Mouse (Mus musculus) kidney, postnatal 10 days (tissue): ENCODE measurements around the gene Plxnc1.

Experiments used
- DNase-seq: peaks from one replicate; pipeline ENCODE4 v3.0.0; 2021; ENCODE audit warnings: mixed read lengths

Plxnc1 gene

DNA sequence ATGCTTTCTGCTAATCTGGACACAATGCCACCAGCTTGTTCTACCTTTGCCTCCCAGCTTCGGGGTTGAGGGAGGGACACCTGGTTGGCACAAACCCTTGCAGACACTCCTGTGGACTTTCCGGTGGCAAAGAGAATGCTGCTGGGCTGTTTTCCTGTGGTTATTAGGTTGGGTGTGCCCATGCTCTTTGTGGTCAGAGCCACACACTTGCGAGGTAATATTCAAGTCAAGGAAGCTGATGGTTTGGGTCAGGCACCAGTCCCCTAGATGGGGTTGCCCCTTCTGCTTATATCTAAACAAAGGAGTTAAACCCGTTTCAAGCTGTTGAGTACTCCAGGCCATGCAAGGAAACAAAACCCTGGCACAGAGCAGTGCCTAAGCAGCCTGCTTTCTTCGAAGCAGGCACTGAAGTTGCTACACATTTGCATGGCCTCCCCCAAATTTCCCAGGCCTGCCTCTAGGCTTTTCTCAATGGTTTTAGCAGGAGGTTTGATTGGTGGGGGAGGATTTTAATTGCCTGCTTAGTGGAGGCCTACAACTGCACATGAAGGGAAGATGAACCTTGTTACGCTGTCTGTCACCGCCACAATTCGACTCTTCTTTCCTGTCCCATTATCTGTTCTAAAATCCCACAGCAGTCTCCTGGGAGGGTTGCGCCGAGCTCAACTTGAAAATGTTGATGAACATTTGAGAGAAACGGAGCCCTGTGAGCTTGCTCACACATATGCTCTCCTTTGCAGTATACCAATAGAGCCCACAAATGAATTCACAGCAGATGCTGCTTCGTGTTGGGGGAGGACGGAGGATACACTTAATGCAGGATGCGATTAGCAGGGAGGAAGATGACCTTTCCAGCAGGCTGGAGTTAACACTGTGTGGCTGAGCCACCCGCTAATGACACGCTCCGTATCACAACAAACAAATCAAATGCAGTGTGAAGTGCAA lies 132.5 kb downstream of the Plxnc1 start:
- no peak for DNase-seq

DNA sequence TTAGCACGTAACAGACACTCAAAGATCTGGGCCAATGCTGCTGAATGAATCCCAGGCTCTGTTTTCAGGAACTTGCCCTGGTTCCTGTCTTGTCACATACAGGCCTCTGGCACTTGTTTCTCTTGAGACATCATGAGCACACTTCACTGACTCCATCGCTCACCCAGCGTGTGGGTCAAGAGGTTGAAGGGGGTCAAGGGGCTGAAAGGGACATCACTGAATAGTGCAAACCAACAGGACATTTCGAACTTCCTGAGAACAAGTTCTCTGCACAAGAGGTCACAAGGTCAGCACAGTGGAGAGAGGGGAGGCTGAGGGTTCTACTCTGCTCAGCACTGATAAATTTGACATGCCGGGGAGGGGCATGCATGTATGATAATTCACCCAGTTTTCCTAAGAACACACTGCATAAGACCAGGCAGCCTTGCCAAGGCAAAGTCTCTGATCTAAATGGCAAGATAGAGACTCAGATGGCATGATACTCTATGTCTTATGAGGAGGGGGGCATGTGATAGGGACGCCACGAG lies 134.6 kb downstream of the Plxnc1 start:
- DNase-seq: no peak

DNA sequence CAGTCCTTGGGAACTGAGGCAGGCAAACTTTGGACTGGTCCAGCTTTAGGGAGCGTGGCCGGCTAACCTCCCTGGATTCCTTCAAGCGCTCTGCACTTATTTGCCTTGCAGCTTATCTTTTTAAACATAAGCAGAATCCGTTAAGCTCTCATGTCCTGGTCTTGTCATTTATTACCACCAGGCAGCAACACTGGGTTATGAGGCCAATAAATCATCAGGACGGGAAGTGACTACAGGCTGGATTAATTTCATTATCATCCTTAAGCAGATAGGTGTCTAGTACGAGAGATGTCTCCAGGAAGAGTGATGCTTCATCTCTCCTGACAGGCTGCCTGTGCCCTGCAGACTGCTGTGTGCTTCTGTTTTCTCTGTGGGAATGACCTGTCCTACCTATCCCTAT lies 136.4 kb downstream of the Plxnc1 start:
- DNase-seq: no peak

DNA sequence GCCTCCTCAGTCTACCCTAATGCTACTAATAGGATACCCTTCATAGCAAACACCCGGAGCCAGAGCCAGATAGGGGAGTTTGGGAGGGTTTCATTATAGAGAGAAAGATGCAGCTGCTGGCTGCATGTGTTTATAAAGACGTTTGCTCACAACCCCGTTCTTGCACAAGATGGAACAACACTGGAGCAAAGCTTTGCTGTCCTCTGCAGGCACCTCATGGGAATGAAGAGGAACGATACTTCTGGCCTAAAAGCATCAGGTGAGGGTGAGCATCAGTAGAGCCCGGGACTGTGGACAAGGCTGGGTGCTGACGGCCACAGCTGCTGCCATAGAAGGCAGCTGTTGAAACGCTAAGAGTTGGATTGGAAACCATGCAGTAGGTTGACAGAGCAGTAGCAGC lies 137.3 kb downstream of the Plxnc1 start:
- DNase-seq: no peak

DNA sequence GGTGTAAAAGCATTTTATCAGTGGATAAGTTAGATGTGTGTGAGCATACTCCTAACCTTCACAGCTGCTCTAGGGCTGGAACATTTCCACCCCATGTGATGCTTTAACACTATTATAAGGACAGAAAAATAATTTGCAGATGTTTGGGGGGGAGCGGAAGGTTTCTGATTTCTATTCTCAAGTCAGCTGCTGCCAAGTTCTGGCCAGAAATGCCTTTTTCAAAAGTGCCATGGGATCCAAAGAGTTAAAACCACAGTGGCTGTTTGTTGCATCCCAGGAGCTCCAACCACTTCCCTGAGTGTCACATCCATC lies 139.8 kb downstream of the Plxnc1 start:
- DNase-seq: no peak

DNA sequence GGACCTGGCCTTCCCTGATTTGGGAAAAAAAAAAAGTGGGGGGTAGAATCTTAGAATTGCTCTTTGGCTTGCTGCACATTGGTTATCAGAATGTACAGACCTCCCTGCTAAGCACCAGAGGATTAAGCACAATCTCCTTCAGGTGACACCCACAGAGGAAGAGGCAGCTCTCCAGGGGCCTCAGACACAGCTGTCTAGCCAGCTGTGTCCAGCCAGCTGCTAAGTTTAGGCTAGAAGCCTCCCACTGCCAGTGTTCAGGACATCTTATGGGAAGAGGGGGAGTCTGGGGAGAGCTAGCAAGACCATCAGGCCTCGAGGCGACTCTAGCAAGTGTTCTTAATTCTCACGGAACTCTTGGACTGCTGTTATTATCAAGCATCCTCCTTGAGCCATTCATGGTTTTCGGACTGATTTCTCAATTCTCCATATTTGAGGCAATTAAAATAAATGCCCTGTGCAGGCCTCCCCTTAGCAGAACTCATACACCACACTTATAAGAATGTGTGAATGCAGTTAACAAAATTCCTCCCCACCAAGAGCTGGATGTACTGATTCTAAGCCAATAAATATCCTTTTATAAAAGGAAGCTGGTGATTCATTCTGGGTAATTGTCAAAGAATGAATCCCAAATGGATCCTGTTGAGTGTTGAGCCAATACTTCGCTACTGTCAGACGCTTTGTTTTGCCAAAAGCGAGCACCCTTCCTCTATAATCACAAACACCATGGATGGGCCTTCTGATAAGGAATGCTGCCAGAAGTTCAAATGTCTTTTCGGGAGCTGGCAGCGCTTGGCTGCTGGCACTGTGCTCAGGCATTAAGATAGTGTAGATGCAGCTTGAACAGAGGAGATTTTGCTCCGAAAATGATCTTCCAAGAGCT lies 140.4 kb downstream of the Plxnc1 start:
- DNase-seq: no peak

DNA sequence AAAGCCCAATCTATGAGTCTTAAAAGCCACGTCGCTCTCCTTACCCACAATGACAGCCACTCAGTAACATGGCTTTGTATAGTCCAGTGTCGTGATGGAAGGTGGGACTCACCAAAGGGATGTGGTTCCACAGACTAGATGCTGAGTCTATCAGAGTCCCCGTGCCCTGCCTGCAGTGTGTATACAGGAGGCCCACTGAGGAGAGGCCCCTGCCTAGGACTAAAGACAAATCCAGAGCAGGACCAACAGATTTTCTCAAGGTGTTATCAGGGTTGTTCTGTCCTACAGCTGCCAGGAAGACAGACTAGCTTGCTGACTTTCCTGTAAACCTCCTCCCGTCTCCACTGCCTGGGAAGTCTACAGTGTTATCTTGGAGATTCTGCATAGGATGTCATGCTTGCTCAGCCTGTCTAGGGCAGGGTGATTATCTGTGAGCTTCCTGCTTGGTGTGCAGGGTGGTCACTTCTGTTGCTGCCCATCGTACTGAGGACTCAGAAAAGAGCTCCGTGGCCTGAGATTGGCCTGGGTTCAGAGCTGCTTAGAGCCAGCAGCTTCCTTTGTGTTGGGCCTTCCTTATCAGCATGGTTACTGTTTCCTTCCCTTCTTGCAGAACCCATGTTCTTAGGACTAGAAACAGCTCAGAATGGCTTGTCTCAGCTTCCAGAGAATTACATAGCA lies 143.8 kb downstream of the Plxnc1 start:
- no peak for DNase-seq

DNA sequence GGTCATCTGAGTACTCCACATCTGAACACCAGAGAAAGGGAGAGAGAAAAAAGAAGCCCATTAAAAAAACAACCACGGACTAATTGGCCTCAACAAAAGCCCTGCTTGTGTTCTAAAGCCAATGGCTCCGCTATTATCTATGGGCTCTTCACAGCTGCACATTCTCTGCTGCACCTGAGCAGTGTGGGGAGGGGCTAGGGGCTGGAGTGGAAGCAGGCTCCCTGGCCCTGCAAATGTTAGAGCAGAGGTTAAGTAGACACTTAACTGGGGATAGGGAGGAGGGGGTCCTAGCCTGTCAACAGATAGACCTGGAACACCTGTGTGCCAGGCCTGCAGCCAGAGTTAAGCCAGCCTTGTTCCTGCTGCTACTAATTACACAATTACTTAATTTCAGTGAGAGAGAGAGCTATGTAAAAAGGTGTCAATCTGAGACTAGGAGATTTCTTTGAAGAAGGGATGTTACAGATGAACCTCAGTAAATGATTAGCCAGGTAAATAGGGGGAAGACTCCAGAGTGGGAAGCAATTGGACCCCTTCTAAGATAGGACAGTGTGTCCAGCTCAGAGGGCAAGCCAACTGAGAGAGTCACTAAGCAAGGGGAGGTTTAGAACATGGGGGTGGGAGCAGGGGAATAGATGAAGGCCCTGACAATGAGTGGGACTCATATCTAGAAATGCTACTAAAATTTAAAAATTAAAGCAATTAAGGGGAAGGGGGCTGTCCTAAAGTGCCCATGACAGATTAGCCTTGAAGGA lies 145.0 kb downstream of the Plxnc1 start:
- no peak for DNase-seq

DNA sequence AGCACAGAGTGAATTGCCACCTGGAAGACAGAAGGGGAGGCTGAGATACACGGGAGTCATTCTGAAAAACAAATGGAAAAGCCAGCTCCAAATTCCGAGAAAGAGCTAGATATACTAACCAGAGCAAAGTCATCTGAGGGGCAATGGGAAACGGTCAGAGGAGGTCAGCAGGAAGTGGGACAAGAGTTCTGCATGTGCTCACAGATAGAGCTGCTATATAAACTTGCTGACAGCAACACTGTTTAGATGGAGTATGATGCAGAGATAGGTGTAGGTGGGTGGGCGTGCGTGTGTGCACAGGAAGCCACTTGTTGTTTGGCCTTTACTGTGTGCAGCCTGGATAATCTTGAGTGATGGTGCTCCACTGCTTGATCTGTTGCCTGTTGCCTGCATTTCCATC lies 146.5 kb downstream of the Plxnc1 start:
- no peak for DNase-seq

DNA sequence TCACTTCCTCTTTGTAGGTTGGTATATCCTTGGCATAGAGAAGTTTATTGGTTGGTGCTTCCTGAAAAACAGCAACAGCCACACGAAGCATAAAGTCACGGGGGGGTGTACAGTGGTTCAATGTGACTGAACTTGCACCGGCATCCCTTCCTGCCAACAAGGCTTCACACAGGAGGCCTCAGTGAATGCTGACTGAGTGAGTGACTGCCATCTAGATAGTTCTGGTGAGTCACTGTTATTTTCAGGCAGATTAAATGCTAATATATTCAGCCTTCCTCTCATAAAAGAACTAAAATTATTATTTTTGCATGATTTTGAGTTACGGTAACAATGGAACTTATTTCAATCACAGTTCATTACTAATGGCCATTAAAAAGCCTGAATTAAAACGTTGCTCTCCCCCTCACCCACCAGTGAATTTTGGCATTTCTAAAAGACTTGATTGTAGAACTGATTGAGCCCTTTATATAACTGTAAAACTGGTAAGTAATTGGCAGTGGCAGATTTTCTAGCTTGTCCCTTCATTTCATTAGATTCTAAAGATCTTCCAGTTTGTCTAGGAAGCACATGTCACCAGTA lies 149.9 kb downstream of the Plxnc1 start:
- no peak for DNase-seq

DNA sequence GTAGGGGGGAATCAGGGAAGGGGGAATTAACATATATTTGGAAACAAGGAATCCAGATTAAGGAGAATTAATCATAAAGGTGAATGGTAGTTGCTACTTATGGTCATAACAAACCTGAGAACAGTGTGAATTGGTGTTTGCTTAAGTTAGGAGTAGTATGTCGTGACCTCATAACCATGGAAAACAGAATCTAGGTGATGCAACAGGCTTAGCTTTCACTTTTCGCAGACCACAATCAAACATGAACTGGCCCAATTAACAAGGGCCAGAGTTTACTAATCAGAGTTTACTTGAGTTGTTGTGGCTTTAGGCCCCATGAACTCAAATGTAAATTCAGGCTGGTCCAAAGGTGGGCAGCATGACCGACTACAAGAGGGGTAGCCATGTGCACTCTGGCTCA lies 150.7 kb downstream of the Plxnc1 start:
- no peak for DNase-seq

DNA sequence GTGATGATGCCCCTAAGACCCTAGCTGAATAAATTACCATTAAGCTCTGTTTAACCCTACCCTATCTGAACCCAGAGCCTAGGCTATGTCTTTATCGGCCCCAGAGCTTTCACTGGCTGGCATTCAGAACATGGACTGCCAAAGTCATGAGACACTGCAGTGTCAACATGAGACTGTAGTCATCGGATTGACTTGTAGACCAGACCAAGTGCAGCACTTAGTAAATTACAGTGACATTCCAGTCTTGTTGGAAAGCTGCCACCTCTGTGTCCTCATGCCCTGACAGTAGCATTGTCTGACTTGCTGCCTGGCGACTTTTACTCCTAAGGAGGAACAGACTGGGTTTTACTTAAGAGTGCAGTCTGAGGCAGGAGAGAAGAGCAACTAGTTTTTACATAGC lies 155.4 kb downstream of the Plxnc1 start:
- DNase-seq: peak; percentile 61

DNA sequence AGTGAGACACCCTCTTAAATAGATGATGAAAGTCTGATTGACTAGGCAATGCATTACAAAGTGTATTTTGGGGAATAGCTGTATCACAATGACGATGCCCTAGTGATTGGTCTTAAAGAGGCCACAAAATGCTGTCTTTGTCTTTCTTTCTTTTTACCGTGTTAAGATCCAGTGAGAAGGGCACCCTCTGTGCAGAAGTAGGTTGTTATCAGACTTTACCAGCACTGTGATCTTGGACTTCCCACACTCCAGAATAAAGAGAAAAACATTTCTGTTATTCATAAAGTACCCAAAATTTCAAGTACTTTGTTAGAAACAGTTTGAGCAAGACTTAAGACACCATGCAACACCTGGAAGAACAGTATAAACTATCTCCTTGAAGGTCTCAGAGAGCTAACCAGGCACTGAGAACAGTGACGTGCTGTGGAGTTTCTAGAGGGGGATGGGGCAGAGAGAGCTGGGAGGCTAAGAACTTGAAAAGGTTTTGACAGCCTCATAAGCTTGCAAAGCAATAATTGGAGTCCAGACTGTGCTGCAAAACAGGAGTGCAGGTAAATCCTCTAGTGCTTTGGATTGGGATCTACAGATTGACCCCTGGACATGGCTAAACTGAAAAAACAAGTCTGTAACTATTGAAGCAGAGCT lies 163.9 kb downstream of the Plxnc1 start:
- no peak for DNase-seq

DNA sequence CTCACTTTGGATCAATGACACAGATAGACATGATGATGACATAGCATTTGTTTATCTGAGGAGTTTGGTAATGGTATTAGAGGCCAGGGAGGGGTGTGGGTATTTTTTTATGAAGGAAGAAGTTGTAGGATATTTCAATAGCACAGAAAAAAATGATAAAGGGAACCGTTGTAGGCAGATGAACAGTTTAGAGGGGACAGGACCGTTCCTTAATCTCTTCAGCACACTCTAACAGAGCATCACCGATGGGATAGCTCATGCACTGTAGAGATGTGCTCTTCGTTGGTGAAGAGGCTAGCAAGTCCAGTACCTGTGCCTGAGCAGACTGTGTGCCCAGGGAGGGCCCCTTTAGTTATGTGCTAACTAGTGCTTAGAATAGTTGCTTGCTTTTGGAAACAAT lies 165.3 kb downstream of the Plxnc1 start:
- DNase-seq: no peak

DNA sequence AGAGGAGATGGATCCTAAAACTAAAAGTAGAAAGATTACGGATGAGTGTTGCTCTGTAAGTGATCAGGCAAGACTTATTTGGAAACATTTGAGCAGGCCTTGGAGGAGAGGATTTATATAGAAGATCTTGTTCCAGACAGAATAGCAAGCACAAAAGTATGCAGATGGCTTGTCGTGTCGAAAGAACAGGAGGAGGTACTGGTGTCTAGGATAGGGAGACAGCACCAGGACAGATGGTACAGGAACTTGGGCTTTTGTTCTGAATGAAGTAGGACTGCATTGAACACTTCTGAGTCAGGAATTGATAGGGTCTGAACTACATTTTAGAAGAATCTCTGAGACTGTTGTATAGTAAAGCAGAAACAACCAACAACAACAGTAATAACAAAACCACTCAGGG lies 167.1 kb downstream of the Plxnc1 start:
- DNase-seq: no peak

DNA sequence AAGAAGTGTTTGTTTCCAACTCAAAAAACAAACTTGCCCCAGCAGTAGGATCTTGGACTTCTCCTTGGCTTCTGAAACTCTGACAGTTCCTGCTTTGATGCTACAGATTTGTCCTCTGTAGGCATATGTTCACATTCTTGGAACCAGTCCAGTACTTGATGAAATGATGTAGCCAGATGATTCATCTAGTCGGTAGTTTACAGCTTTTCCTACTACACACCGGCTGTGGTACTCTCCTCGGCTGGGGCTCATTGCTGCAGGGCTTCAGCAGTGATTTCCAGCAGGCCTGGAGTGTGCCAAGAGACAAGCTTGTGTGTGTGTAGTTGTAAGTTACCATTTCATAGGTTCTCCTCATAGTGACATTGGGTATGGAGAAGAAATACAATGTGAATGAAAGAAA lies 173.1 kb downstream of the Plxnc1 start:
- DNase-seq: no peak

DNA sequence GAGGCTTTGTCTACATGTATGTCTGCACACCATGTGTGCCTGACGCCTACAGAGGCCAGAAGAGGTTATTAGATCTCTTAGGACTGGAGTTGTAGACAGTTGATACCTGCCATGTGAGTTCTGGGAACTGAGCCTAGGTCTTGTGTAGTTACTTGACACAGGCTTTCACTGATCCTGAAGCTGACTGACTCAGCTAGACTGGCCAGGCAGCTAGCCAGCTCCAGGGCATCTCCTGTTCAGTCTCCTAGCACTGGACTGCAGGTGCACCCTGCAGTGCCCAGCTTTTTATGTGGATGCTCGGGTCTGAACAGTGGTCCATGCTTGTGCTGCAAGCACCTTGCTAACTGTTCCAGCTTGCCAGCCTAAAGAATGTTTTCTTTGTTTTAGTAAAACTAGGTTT lies 197.6 kb downstream of the Plxnc1 start:
- DNase-seq: no peak

DNA sequence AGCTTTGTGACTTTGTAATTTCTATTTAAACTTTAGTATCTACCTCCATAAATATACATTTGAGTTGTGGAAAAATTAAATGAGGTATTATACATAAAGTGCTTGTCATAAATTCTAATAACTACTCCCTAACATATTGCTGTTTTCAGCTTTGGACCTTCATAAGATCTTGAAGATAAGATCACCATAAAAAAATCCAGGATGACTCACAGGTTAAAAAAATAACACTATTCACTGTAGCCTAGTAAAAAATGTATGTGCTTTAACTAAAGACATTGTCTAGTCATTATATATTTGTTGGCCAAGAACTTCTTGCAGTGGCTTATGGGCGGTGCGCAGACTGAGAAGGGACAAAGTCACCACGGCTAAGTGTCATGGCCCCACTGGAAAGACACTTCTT lies 203.2 kb downstream of the Plxnc1 start:
- no peak for DNase-seq
